Mouse (Mus musculus): Measurements from ENCODE around the gene AC129217.1. TPM values are rescaled to one million over a fixed set of nuclear protein-coding genes. Genes with fewer than 3 reads are reported as not detected.
"Not testable (repeated sequence)": the region's sequence is repeated elsewhere in the genome, so short reads cannot be mapped to it uniquely, and the experiment has no call there.

Gene AC129217.1
- polyA plus RNA-seq, 1 experiment, result not detected

DNA sequence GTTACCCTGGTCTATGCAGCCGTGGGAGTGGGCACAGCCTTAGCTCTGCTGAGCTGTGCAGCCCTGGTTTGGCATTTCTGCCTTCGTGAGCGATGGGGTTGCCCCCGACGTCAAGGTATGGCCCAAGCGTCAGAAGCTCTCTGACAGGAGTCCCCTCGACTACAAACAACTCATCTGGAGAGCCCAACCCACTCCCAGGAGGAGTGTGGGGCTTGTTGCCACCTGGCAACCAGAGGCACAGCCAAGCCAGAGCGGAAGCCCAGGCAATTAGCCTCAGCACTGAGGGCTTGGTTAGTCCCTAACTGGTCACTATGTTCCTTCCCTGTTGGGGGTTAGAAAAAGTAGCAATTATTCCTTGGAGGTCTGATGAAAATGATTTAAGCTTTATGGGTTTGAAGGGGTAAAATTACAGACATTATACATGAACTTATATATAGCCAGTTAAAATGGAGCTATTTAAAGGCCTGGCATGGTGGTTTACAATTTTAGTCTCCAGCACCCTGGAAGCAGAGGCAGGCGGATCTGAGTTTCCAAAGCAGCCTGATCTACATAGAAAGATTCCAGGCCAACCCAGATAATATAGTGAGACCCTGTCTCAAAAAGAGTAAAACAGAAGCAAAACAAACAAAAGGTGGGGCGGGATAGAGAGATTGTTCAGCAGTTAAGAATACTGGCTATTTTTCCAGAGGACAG lies 22.8 kb downstream of the AC129217.1 start:
- no peak for TF ChIP-seq TAL1 (IDR thresholded peaks at IDR 0.05; ENCODE audit: low read length)
- no peak for TF ChIP-seq GATA1 (IDR thresholded peaks at IDR 0.05; ENCODE audit: low read length)
- H3K4me1 ChIP-seq (ENCODE audit: control insufficient read depth), result peaks cover 8% of the 10 kb centered on the region
- peaks cover 11% of the 10 kb centered on the region for H3K27me3 ChIP-seq (ENCODE audit: control insufficient read depth)
- H3K4me3 ChIP-seq (replicated peaks), result no peak overlapping the region
- H3K9me3 ChIP-seq (ENCODE audit: control insufficient read depth, low read length), result no peaks in the 10 kb centered on the region
- peaks cover 15% of the 10 kb centered on the region for H3K36me3 ChIP-seq (ENCODE audit: control insufficient read depth)

DNA sequence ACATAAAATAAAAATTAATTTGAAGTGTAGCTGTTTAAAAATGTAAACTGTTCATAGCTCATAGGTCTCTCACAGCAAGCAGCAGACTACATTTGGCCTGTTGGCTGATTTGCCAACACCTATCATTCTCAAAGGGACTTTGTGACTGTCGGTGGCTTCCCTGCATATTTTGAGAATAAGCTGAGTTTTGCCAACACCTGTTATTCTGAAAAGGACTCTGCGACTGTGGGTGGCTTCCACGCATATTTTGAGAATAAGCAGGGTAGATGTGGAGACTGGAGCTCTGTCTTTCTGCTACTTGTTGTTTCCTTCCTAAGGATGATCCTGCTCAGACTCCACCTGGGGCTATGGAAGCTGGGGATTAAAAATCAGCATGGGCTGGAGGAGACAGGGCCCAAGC lies 23.5 kb downstream of the AC129217.1 start:
- H3K27me3 ChIP-seq (ENCODE audit: control insufficient read depth), result peaks cover 11% of the 10 kb centered on the region
- H3K9me3 ChIP-seq (ENCODE audit: control insufficient read depth, low read length), result no peaks in the 10 kb centered on the region
- no peak overlapping the region for H3K4me3 ChIP-seq (replicated peaks)
- H3K36me3 ChIP-seq (ENCODE audit: control insufficient read depth), result peaks cover 7% of the 10 kb centered on the region
- peaks cover 8% of the 10 kb centered on the region for H3K4me1 ChIP-seq (ENCODE audit: control insufficient read depth)
- TF ChIP-seq TAL1 (IDR thresholded peaks at IDR 0.05; ENCODE audit: low read length) (no peak), GATA1 (IDR thresholded peaks at IDR 0.05; ENCODE audit: low read length) (no peak)

DNA sequence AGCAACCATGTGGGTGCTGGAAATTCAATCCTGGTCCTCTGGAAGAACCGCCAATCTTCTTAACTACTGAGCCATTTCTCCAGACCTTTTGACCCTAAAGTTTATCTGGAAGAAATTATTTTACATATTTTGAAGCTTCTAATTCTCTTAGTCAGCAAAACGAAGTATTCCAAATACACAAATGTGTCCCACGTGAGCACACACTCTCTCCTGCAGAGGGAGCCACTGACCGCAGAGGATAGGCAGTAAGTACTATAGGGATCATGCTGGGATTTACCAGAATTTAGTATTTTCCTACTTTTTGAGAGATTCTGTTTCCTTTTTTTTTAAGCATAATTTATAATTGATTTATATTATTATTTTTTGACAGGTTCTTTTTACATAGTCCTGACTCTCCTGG lies 28.1 kb downstream of the AC129217.1 start:
- no peak for TF ChIP-seq TAL1 (IDR thresholded peaks at IDR 0.05; ENCODE audit: low read length)
- no peak for TF ChIP-seq GATA1 (IDR thresholded peaks at IDR 0.05; ENCODE audit: low read length)
- no peak overlapping the region for H3K4me3 ChIP-seq (replicated peaks)
- H3K27me3 ChIP-seq (ENCODE audit: control insufficient read depth), result 0 out of 2 replicates have a peak, but pooled peaks cover 2% of the 10 kb centered on the region
- no peaks in the 10 kb centered on the region for H3K4me1 ChIP-seq (ENCODE audit: control insufficient read depth)
- H3K36me3 ChIP-seq (ENCODE audit: control insufficient read depth), result no peaks in the 10 kb centered on the region
- no peaks in the 10 kb centered on the region for H3K9me3 ChIP-seq (ENCODE audit: control insufficient read depth, low read length)

DNA sequence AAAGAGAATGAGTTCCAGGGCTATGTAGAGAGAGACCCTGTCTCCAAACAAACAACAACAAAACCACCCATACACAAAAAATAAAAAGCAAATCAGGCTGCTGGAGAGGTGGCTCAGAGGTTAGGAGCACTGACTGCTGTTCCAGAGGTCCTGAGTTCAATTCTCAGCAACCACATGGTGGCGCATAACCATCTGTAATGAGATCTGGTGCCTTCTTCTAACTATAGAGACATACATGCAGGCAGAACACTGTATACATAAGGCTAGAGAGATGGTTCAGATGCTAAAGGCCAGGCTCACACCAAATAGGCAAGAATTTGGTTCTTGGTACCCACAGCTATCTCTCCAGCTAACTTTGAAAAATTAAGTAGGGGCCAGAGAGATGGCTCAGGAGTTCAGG lies 29.4 kb downstream of the AC129217.1 start:
- Histone ChIP-seq H3K9me3 (ENCODE audit: control insufficient read depth, low read length) (no peaks in the 10 kb centered on the region), H3K4me3 (replicated peaks) (no peak overlapping the region), H3K36me3 (ENCODE audit: control insufficient read depth) (no peaks in the 10 kb centered on the region), H3K4me1 (ENCODE audit: control insufficient read depth) (no peaks in the 10 kb centered on the region), H3K27me3 (ENCODE audit: control insufficient read depth) (0 out of 2 replicates have a peak, but pooled peaks cover 2% of the 10 kb centered on the region)
- TF ChIP-seq TAL1 (IDR thresholded peaks at IDR 0.05; ENCODE audit: low read length) (no peak), GATA1 (IDR thresholded peaks at IDR 0.05; ENCODE audit: low read length) (no peak)

DNA sequence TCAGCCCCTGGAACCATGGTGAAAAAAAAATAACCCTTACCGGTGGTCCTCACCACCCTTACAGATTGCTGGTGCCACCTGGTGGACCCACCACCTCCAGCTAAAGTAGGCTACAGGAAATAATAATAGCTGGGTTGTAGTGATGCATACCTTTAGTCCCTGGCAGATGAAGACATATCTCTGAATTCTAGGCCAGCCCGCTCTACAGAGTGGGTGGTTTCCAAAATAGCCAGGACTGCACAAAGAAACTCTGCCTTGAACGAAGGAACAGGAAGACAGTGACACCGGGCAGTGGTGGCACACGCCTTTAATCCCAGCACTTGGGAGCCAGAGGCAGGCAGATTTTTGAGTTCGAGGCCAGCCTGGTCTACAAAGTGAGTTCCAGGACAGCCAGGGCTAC lies 34.7 kb downstream of the AC129217.1 start:
- Histone ChIP-seq H3K4me1 (ENCODE audit: control insufficient read depth) (no peaks in the 10 kb centered on the region; the same call in 1 of the 2 replicates), H3K27me3 (ENCODE audit: control insufficient read depth) (no peaks in the 10 kb centered on the region), H3K9me3 (ENCODE audit: control insufficient read depth, low read length) (no peaks in the 10 kb centered on the region), H3K36me3 (ENCODE audit: control insufficient read depth) (no peaks in the 10 kb centered on the region), H3K4me3 (replicated peaks) (no peak overlapping the region)
- TF ChIP-seq GATA1 (IDR thresholded peaks at IDR 0.05; ENCODE audit: low read length) (no peak), TAL1 (IDR thresholded peaks at IDR 0.05; ENCODE audit: low read length) (no peak)

DNA sequence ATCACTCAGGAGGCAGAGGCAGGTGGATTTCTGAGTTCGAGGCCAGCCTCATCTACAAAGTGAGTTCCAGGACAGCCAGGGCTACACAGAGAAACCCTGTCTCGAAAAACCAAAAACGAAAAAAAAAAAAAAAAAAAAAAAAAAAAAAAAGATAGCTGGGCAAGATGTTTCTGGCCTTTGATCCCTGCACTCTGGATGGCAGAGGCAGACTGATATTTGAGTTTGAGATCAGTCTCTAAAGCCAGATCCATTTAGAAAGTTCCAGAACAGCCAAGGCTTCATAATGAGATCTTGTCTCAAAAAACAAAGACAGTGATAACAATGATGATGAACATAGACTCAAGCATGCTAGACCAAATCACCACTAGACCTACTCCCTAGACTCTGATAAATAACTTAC lies 40.8 kb downstream of the AC129217.1 start:
- Histone ChIP-seq H3K4me3 (replicated peaks) (peak overlapping the region; percentile 90), H3K4me1 (ENCODE audit: control insufficient read depth) (peaks cover 45% of the 10 kb centered on the region), H3K36me3 (ENCODE audit: control insufficient read depth) (peaks cover 31% of the 10 kb centered on the region)
- H3K9me3 ChIP-seq (ENCODE audit: control insufficient read depth, low read length); H3K27me3 ChIP-seq (ENCODE audit: control insufficient read depth): not testable (repeated sequence)

DNA sequence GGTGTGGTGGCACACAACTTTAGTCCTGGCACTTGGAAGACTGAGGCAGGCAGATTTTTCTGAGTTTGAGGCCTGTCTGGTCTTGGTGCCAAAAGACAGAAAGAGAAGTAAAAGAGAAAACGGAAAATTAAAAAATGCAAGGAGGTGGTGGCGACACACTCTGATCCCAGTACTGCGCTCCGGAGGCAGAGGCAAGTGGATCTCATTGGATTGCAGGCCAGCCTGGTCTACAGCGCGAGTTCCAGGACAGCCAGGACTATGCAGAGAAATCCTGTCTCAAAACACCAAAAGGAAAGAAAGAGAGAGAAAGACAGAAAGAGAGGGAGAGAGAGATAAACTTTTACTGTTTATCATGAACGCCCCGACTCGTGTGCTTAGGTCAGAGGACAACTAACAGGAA lies 41.3 kb downstream of the AC129217.1 start:
- TF ChIP-seq GATA1 (IDR thresholded peaks at IDR 0.05; ENCODE audit: low read length), result no peak
- no peak for TF ChIP-seq TAL1 (IDR thresholded peaks at IDR 0.05; ENCODE audit: low read length)

DNA sequence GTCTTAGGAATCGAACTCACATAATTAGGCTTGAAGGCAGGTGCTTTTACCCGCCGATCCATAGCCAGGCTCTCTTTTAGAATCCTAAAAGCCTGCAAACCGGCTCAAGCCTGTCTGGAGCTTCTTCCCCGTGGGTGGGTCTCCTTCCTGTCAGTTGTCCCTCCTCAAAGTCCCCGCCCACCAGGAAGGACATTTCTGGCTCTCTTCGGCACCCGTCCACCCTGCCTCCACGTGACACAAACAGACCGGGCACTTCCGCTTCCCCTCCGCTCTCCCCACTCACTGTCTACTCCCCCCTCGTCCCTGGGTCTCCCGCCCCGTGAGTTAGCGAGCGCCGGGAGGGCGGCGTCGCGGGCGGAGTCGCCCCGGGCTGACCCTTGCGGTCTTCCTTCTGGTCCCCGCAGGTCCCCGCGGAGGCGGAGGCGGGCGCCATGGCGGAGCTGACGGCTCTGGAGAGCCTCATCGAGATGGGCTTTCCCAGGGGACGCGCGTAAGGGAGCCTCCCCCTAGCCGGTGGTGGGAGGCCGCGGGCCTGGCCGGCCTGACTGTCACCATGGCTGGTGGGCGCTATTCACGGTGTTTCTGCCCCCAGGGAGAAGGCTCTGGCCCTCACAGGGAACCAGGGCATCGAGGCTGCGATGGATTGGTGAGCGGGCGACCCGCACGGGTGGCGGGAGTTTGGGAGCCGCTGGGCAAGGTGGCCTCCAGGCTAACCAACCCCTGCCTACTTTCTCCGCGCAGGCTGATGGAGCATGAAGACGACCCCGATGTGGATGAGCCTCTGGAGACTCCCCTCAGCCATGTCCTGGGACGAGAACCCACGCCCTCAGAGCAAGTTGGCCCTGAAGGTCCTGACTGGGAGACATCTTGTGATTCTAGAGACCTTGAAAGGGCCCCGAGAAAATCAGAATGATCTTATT lies 42.0 kb downstream of the AC129217.1 start, which contains the start of gene Ubxn1:
Ubxn1 (plus strand) TSS at position 230 of the 920 bp plus-strand sequence.
- peak within 1 kb of the TSS; percentile 90 for H3K4me3 ChIP-seq (replicated peaks)
- no peak for TF ChIP-seq TAL1 (IDR thresholded peaks at IDR 0.05; ENCODE audit: low read length)
- TF ChIP-seq GATA1 (IDR thresholded peaks at IDR 0.05; ENCODE audit: low read length), result no peak
- no peaks in the 10 kb centered on the region for H3K27me3 ChIP-seq (ENCODE audit: control insufficient read depth)
- no peaks in the 10 kb centered on the region for H3K9me3 ChIP-seq (ENCODE audit: control insufficient read depth, low read length)
- peaks cover 45% of the 10 kb centered on the region for H3K4me1 ChIP-seq (ENCODE audit: control insufficient read depth)
- peaks cover 42% of the 10 kb centered on the region for H3K36me3 ChIP-seq (ENCODE audit: control insufficient read depth)

More for the DNA sequence above, 41.3 kb downstream of the AC129217.1 start:
- Histone ChIP-seq H3K4me3 (replicated peaks) (peak overlapping the region; percentile 90), H3K4me1 (ENCODE audit: control insufficient read depth) (peaks cover 45% of the 10 kb centered on the region), H3K27me3 (ENCODE audit: control insufficient read depth) (no peaks in the 10 kb centered on the region), H3K36me3 (ENCODE audit: control insufficient read depth) (peaks cover 36% of the 10 kb centered on the region), H3K9me3 (ENCODE audit: control insufficient read depth, low read length) (no peaks in the 10 kb centered on the region)

DNA sequence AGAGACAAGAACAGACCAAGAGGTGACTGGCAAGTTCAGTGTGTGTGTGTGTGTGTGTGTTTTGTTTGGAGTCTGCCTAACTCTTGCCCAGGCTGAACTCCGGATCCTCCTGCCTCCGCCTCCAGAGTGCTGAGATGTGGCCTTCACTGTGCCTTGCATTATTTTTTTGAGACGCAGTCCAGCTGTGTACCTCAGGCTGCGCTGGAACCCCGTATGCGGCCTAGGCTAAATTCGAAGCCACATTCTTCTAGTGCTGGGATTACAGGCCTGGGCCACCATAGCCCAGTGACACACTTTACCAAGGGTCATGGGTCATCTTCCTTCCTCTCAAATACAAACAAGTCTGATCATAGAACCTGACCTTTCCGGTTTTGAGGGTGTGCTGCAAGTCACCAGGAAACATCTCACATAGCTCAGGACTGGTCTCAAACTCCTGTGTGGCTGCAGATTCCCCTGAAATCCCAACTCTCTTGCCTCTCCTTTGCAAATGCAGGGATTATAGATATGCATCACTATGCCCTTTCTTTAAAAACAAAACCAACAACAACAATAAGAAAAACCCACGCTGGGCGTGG lies 42.8 kb downstream of the AC129217.1 start:
- no peaks in the 10 kb centered on the region for H3K27me3 ChIP-seq (ENCODE audit: control insufficient read depth)
- peak overlapping the region; percentile 90 for H3K4me3 ChIP-seq (replicated peaks)
- H3K4me1 ChIP-seq (ENCODE audit: control insufficient read depth), result peaks cover 45% of the 10 kb centered on the region
- no peak for TF ChIP-seq TAL1 (IDR thresholded peaks at IDR 0.05; ENCODE audit: low read length)
- TF ChIP-seq GATA1 (IDR thresholded peaks at IDR 0.05; ENCODE audit: low read length), result no peak
- peaks cover 49% of the 10 kb centered on the region for H3K36me3 ChIP-seq (ENCODE audit: control insufficient read depth)
- H3K9me3 ChIP-seq (ENCODE audit: control insufficient read depth, low read length), result no peaks in the 10 kb centered on the region
